Mouse (Mus musculus) heart, adult 9 months (tissue): ENCODE measurements around the gene Sys1.
A peak's percentile ranks its signal among the peaks of the same experiment; 100 is the strongest.

Experiments used
- DNase-seq, 2 experiments: peaks; one replicate each; pipeline ENCODE4 v3.0.0; 2022; ENCODE audit warnings: low spot score in 2 of 2

Sys1 gene

DNA sequence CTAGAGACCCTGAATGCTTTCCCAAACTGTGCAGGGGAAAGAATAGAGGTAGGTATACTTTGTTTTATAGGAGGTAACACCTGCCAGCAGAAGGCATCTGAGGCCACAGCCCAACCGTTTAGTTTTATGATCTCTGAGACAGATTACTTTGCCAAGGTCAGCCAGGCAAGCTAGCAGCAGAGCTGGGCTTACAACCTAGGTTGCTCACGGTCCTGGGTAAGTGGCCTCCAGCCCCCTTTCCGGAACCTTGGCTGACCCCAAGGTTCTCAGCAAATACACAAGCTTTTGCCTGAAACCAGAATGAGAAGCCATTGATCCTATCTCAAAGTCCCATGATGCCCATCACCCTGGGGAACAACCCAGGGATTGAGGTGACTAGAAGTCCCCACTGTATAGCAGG is 22.1 kb upstream of the Sys1 start:
- DNase-seq: no peak

DNA sequence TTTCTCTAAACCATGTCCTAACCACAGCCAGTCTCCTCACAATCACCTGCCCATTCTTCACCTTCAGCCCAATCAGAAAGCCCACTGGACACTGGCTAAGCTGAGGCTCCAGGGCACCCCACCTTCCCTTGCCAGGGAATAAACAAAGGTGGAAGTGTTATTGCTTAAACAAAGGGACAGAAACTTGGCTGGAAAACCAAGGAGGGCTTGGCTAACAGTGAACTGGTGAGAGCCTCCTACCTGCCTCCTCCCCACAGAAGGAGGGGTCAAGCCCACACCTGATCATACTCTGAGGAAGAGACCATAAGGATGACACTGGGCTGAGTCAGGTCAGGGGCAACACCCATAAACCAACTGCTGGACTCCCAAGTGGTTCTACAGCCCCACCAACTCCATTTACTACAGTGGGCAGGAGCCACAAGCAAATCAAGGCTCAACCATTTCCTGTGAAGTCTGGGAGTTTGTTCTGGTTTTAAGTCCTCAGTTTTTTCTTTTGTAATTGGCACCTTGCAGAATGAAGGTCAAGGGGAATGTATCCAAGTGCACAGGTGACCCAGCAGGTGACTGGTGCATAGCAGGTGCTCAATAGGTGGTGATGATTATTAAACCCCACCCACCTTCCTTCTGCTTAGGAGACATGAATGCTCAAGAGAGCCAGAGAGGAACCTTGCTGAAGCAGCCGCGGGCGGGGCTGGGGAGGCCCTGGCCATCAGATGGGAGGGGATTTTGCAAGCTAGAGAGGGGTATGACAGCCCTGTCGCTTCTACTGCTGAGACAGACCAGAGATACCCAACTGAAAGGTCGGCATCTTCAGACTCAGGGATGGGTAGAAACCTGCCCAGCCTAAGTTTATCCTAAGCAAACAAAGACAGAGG is 21.3 kb upstream of the Sys1 start:
- DNase-seq: no peak

DNA sequence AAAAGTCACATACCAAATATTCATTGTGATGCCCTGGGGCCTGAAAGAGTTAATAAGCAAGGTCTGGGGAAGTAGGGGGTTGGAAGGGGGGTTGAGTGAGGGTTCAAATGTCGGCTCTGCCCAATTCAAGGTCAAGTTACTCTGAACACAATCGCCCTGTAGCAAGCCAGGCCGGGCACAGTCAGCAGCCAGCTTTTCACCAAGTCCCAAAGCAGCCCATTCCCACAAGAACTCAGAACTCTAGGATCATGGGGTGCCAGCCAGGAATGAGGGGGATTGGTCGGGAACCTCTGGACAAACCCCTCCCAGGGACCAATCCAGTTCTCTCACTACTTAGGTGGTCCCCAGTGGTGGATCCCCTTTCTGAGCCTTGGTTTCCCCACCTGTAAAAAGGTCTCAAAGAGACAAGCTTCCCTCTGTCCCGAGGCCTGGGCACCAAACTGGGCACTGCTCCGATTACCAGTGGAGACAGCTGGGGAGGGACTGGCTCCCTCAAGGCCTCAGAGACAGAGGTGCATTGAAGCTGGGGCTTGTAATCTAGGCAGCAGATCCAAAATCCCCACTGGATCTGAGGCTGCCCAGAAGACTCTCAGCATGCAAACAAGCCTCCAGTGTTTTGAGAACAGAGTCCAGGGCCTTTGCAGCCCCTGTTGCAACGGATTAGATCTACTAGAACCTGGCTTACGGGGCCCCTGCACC is 20.4 kb upstream of the Sys1 start:
- DNase-seq: no peak

DNA sequence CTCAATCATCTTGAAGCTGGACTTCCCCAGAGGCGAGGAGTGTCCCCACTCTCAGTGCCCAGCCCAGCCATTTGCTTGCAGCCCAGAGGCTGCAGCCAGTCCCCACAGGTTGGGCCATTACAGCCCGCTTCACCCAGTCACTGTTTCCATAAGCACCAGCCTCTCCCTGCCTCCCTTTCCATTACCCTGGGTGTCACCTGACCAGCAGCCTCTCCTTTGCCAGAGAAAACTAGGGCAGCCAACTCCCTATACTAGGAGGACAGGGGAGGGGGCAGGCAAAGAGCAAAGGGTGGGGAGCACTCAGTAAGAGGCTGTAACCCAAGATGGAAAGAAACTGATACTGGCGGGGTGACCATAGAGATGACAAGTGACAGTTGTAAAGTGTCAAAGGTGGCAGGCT is 19.8 kb upstream of the Sys1 start:
- peak in 1 of 2 experiments; percentile 44 for DNase-seq

DNA sequence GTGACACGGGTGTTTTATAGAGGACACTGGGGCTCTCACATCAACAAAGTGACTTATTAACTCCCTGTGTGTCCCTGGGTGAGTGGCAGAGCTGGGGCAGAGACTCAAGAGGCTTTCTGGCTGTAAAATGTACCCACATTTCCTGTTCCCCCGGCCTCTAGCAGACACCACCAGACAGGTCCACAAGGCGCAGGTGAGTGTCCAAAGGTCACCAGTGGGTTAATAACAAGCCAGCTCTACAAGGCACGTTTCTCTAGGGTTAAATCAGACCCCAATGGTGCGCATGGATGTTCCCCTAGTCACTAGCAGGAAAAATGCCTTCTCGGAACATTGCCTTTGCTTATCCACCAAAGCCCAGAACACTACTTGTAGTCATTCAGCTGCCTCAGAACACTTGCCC is 19.1 kb upstream of the Sys1 start:
- no peak for DNase-seq

DNA sequence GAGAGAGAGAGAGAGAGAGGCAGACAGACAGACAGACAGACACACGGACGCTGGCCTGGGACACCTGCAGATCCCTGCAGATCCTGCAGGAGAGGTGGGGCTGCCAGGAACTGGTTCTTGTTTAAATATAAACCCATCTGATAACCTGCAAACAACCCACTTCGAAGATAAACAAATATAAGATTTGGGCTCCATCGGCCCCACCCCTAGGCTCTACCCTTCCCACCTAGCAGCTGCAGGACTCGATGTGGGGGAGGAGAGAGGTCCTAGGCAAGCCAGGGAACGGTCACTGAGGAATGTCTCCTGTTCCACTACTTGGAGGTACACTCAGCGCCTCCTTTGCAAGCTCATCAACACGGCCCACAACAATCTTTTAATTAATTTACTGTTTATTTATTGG is 18.5 kb upstream of the Sys1 start:
- no peak for DNase-seq

DNA sequence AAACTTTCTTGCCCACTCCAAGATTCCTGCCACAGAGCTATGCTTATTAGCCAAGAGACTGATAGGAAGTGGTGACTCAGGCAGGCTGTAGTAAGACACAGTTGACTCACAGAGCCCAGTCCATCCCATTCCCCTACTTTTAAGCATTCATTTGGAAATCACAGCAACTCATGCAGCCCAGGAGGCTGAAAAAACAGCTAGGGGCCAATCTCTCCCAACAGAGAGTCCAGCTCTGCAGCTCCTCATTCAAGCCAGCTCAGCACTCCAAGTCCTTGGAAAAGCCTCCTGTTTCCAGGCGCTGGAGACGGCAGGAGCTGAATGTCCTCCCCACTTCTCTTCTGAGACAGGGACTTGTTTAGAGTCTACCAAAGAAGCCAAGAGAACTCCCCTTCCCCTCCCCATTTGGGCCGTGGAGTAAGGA is 17.8 kb upstream of the Sys1 start:
- peak in 1 of 2 experiments; percentile 36 for DNase-seq

DNA sequence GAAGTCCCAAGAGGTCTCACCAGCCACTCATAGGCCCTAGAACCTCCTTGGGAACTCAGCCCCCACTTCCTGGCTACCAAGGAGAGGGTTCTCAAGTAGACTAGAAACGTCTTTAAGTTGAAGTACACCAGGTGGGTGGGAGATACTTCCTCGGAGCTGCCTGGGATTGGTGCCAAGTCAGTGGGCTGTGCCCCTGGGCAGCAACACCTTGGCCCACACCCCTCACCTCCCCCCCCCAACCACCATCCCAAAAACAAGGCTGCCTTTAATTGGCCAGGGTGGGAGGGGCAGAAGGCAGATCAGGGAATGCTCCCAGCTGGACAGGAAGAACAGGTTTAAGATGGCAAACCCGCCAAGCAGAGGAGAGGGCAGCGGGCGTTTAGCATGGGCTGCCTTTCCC is 16.4 kb upstream of the Sys1 start:
- no peak for DNase-seq

DNA sequence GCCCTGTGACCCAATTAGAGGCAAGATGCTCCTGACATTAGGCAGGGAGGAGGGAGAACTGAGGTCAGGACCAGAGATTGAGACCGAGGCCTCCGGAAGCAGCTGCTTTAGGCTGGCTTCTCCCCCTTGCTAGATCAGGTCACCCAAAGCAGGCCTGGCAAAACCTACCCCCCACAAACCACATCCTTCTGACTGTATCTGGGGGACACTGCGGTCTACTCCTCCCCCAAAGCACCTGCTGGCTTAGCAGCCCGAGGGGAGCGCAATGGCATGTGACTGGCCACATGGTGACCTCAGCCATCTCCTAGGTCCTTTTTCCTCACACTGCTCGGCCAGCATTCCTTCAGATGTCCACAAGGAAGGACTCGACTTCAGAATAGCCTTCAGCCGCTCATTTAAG is 15.6 kb upstream of the Sys1 start:
- peak in 1 of 2 experiments; percentile 41 for DNase-seq

DNA sequence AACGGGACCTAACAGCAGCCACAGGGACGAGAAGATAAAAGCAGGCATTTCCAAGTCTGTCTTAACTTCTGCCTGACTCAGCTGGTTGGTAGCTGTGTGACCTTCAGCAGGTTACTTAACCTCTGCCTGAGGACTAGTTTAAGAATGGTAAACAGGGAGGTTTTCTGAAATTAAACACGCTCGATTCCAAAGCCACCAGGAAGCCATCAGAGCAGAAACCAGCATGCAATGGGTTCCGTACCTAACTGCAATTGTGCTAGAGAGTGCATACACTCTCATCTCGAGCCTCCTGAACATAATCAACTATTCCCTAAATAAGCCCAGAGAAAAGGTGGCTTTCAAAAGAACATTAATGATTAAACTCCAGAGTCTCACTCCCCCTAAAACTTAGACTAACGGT is 15.0 kb upstream of the Sys1 start:
- no peak for DNase-seq

DNA sequence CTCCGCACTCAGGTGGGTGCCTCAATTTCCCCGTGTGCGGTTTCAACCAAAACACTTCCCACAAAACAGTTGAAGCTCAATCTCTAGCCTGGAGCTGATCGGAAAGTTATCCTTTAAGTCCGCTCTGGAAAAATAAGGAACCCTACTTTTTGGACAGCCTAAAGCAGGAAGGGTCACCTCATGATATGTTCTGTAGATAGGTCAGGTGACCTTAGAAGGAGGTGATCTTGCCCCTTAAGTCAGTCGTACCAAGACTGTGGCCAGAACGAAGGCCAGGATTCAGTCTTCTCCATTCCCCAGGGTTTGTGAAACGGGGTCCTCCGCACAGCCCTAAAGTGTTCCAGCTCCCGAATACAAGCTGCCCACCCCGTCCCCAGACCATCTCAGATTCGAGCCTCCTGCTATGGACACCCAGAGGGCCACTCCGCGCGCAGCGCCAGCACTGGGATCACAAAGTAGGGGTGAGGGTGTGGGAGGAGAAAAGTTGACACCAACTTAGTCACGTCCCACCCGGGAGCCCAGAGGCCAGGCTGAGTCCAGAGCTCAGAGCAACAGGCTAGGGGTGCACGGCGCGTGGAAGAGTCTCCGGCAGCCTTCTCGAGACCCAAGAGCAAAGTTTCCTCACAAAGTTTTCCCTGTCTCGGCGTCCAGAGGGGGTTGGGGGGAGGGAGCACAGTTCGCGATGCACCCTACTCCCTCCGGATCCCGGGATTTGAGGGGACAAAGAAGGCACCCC is 14.3 kb upstream of the Sys1 start:
- DNase-seq: peak; percentile 50 to 58

DNA sequence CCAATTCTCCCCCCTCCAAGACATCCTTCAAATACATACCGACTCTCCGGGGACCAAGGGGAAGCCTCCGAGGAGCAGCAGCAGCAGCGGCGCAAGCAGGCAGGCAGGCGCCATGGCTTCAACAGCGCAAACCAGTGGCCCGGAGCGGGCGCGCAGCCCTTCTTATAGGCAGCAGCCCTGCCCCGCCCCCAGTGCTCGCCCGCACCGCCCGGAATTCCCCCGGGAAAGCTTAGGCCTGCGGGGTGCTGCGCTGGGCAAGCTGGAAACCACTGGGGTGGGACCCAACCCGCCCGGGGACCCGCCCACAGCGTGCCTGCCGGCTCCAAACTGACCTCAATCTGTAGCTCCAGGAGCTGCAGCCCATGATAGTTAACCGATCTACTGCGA is 13.7 kb upstream of the Sys1 start:
- peak; percentile 87 to 89 for DNase-seq

DNA sequence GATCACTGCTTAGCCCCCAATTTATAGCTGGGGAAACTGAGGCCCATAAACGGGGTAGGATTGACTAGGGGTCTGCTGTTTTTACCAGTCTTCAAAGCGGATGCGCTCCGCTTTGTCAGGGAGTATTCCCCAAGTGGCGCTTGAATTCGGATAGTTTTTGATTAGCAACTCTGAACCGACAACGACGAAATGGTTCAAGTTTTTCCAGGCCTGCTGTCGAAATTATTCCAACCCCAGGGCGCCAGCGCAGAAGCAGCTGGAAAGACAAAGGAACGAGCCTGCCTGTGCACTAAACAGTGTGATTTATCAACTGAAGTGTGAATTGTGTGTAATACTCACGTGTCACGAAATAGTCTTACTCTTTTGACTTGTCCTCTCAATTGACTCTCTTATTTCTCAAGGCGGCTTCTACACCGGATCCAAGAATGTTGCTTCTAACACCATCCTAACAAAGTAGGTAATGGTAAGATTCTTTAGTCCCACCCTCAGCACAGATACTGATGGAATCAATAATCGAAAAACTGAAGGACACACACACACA is 13.2 kb upstream of the Sys1 start, which contains the start of gene Sdc4:
Sdc4 (minus strand) TSS at position 428 of the 541 bp plus-strand sequence.
- no peak for DNase-seq

DNA sequence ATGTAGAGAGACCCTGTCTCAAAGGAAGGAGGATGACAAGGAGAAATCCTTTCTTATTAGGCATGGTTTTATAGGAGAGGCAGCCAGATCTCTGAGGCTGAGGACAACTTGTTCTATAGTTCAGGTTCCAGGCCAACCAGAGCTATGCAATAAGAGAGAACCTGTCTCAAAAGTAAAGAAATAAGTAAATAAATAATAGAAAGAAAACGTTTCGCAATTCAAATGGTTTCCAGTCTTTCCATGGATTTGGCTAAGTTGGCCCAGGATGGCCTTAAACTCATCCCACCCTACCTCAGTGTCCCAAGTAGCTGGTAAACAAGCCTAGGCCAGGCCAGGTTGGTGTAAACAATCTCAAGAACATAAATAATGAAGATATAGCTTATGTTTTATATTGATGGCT is 12.1 kb upstream of the Sys1 start:
- no peak for DNase-seq

DNA sequence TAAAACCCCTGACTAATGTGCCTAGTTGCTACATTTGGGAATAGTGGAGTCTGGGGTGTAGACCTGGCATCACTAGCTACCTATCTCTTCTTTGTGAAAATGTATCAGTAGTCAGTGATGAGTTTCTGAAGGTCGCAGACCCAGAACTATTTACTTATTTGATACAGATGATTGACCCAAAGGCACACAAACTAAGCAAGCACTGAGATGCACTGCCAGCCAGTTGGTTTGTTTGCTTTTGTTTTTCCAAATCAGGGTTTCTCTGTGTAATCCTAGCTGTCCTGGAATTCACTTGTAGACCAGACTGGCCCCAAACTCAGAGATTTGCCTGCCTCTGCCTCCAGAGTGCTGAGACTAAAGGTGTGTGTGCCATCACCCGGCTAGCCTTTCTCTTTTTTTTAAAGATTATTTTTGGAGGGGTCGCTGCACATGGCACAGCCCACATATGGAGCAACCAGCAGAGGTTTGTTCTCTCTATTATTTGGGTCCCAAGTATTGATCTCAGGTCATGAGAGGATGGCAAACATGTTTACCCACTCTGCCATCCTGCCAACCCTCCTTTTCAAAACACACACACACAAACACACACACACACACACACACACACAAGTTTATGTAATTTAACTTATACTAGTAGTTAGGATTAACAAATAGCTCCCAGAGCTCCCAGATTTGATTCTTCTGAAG is 11.2 kb upstream of the Sys1 start:
- DNase-seq: no peak

DNA sequence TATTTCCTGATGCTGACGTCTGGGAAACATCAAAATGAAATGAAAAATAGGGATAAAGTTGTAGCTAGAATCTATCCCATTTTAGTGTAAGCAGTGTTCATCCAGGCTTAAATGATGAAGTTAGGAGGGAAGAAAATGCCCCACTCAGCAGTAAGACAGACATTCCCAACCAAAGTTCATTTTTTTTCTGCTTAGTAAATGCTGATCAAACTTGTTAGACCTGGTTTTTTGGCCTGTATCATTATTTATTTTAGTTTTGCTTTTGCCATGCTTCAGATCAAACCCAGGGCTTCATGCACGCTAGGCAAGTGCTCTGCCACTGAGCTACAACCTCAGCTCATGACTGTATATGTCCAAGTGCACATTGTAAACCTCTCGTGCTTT is 10.7 kb upstream of the Sys1 start:
- DNase-seq: no peak

DNA sequence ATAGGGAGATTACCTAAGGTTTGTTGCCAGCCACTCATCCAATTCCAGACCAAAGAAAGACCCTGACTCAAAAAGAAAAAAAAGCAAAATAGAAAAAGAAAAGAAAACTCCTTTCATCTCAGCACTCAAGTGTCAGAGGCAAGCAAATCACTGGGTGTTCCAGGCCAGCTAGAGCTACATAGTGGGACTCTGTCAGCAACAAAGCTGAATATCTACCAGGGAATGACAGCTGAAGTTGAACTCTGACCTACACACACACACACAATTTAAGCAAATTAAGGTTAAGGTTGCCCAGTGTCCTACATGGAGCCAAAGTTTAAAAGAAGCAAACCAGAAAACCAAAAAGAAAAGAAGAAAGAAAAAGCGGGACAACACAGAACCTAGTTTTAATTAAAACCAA is 8.6 kb upstream of the Sys1 start:
- no peak for DNase-seq

DNA sequence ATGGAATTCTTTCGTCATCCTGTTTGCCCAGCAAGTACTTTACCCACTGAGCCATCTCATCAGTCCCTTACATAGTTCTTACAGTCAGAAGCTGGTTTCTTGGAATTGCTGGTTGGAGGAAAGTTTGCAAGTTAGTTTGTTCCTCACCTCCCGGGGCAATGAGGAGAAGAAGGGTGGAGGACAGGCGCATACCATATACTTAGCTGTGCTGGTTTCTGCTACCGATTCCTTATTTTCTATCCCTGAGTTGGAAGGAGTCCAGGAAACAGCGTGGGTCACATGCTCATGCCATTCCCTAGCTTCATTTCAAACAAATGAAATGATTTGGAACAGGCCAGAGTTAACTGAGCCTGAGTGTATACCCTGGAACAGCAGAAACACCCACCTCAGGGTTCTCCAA is 7.8 kb upstream of the Sys1 start:
- no peak for DNase-seq

DNA sequence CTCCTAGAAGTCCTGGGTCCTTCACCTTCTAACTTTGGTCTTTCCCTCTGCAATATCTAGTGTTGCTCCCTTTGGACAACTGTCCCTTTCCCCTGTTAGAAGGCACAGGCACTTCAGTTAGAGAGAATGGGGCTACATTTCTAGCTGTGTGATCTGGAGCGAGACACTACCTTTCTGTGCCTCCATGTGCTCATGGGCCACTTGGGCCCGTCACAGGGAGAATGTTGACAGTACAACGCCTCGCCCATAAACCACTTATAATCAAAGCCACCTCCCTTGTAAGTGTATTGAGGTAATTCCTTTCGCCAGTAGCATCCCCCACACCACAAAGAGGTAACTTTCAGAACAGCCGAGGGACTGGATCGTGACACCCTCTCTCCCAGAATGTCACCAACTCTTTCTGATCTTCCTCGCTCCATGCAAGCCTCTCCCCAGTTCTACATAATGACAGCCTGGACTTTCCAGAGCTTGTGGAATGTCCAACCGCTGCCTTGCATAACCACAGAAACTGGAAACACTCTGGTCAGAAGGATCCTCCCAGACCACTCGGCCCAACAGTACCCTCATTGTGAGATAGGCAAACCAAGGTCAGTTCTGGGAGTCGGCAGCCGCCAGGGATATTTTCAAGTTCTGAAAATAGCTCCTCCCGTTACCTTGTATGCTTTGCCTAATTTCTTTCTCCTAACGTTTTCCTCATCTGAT is 7.3 kb upstream of the Sys1 start:
- DNase-seq: no peak

DNA sequence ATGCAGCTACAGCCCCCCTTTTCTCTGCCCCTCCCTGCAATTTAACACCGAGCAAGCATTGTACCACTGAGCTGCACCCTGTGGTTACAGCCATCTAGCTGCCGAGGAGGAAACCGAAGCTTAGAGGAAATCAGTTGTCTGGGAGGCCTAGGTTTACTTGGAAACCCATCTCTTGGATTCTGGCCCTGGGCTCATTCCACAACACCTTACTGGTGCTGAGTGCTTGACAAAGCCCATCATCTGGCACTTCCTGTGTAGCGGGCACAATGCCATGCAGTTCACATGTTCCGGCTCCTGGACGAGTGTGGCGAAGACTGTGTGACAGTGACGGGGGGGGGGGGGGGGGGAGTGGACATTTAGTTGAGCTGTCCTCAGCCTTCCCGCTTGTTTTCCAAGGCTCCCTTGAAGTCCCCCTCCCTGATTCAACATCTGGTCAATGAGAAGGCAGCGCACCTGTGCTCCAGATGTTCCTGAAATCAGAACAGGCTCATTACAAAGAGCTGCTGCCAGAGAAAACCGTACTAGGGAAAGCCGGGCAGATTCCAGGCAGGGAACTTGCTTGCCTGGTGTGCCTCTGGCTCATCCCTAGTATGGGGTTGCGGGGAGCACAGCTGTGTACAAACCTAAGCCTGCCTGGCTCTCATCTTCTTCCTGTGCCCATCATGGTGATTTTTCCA is 4.6 kb upstream of the Sys1 start:
- DNase-seq: peak; percentile 36 to 72
